Mouse (Mus musculus) CH12.LX (cell line): ENCODE measurements at regions not wholly inside any gene's neighbourhood (a gene's known extent, or its start where the extent isn't known, plus 50 kb on each side); places are given as distances from the start of the nearest gene placed in this dataset.

Experiments
- CHD1 ChIP-seq: IDR thresholded peaks from 2 replicates; pipeline ENCODE4 v1.6.1; 2012; ENCODE audit warnings: low read depth, low read length, improper control_type of control experiment, inconsistent platforms
- CTCF ChIP-seq, 2 experiments: IDR thresholded peaks in 1 of 2; conservative IDR thresholded peaks in 1 of 2; 2 replicates each; pipeline ENCODE4 v1.5.1; 2011 to 2012; ENCODE audit warnings: low read depth in 2 of 2, low read length in 2 of 2, improper control_type of control experiment in 1 of 2, inconsistent platforms in 1 of 2, mild to moderate bottlenecking in 1 of 2, moderate library complexity in 1 of 2
- EP300 ChIP-seq: IDR thresholded peaks from 2 replicates; pipeline ENCODE4 v1.6.1; 2011; ENCODE audit warnings: low read length, improper control_type of control experiment
- ETS1 ChIP-seq: conservative IDR thresholded peaks from 2 replicates; pipeline ENCODE4 v1.6.1; 2012; ENCODE audit warnings: low read depth, mild to moderate bottlenecking, inconsistent platforms, low read length, improper control_type of control experiment, moderate library complexity
- GABPA ChIP-seq: IDR thresholded peaks from 2 replicates; pipeline ENCODE4 v1.6.1; 2012; ENCODE audit warnings: low read depth, low read length, improper control_type of control experiment, inconsistent platforms; ENCODE audit not compliant: insufficient replicate concordance
- JUND ChIP-seq: conservative IDR thresholded peaks from 2 replicates; pipeline ENCODE4 v1.6.1; 2011; ENCODE audit warnings: low read depth, low read length, improper control_type of control experiment
- POLR2A ChIP-seq: IDR thresholded peaks from 2 replicates; pipeline ENCODE4 v1.6.1; 2011; ENCODE audit warnings: low read depth, mild to moderate bottlenecking, improper control_type of control experiment, low read length
- SIN3A ChIP-seq: IDR thresholded peaks from 2 replicates; pipeline ENCODE4 v1.6.1; 2012; ENCODE audit warnings: low read length, improper control_type of control experiment, inconsistent platforms
- SMC3 ChIP-seq: IDR thresholded peaks from 2 replicates; pipeline ENCODE4 v1.6.1; 2011; ENCODE audit warnings: low read depth, low read length, improper control_type of control experiment
- UBTF ChIP-seq: IDR thresholded peaks from 2 replicates; pipeline ENCODE4 v1.6.1; 2012; ENCODE audit warnings: low read depth, mild to moderate bottlenecking, inconsistent platforms, low read length, improper control_type of control experiment, moderate library complexity
- USF1 ChIP-seq: IDR thresholded peaks from 2 replicates; pipeline ENCODE4 v1.6.1; 2014; ENCODE audit warnings: low read depth, mild to moderate bottlenecking, inconsistent platforms, low read length, improper control_type of control experiment
- ZC3H11A ChIP-seq: IDR thresholded peaks from 2 replicates; pipeline ENCODE4 v1.6.1; 2012; ENCODE audit warnings: low read depth, mild to moderate bottlenecking, inconsistent platforms, low read length, improper control_type of control experiment

- no peak for TF ChIP-seq EP300
- no peak for TF ChIP-seq GABPA
- TF ChIP-seq SIN3A = no peak
- TF ChIP-seq CTCF (conservative IDR thresholded peaks at IDR 0.05 in 1 of 2, IDR thresholded peaks at IDR 0.05 in 1 of 2; ENCODE audit: low read depth in 2 of 2, low read length in 2 of 2) = no peak
- no peak for TF ChIP-seq USF1
- TF ChIP-seq ZC3H11A = no peak
- no peak for TF ChIP-seq JUND
- no peak for TF ChIP-seq SMC3
- no peak for TF ChIP-seq POLR2A
- TF ChIP-seq ETS1 = no peak
- no peak for TF ChIP-seq UBTF
- TF ChIP-seq CHD1 = no peak
Measured at GRCm38 (mm10) chr19:25778455-25778854, 106.2 kb downstream of the Dmrt2 start.
